Mouse (Mus musculus): ENCODE data around the gene Tex16. TPM values are rescaled to one million over a fixed set of nuclear protein-coding genes. Genes with fewer than 3 reads are reported as not detected.

Tex16 gene
- polyA plus RNA-seq (2011; ENCODE audit: insufficient read length, low read depth, missing spikeins): not detected in 2 replicates

DNA sequence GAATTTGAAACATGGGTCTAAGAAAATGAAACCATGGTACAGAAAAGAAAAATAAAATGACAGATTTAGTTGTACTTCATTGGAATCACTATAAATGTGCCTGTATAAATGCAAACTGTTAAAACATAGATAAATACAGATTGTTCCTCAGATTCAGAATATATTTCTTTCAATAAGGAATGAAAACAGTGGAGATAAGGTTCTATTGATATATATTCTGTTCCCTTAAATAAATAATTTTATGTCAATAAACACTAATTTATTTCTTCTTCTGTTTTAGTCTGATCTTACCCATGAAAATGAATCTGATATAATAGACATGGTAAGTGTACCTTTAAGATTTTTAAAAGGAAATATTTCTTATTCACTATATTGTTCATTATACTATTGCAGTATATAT, at the start of gene Tex16:
Tex16 (plus strand) TSS at position 301 of the 400 bp plus-strand sequence.
- Histone ChIP-seq H3K4me3 (ENCODE audit: insufficient read depth, low read length) (no peak within 1 kb of the TSS), H3K27ac (ENCODE audit: insufficient read depth, low read length) (no peak within 1 kb of the TSS), H3K4me1 (ENCODE audit: control insufficient read depth, insufficient read depth, low read length) (no peaks in the 10 kb centered on the region)
- TF ChIP-seq POLR2A (IDR thresholded peaks at IDR 0.05; ENCODE audit: low read depth, low read length) (no peak), CTCF (IDR thresholded peaks at IDR 0.05; ENCODE audit: borderline replicate concordance, insufficient read depth, low read length) (no peak)

- Histone ChIP-seq H3K4me3 (ENCODE audit: insufficient read depth, low read length) (no peak overlapping the region), H3K4me1 (ENCODE audit: control insufficient read depth, insufficient read depth, low read length) (no peaks in the 10 kb centered on the region)
- TF ChIP-seq CTCF (IDR thresholded peaks at IDR 0.05; ENCODE audit: borderline replicate concordance, insufficient read depth, low read length) (no peak), POLR2A (IDR thresholded peaks at IDR 0.05; ENCODE audit: low read depth, low read length) (no peak)
Measured at GRCm38 (mm10) chrX:111999661-112000060, 11.1 kb upstream of the Tex16 start.

More at GRCm38 (mm10) chrX:111999661-112000060, 11.1 kb upstream of the Tex16 start:
- no peak overlapping the region for H3K27ac ChIP-seq (ENCODE audit: insufficient read depth, low read length)

Other genes with a start within 250 kb of the Tex16 start
- not detected in 2 replicates for gene Gm45194, start 119.6 kb upstream of the Tex16 start, polyA plus RNA-seq (2011; ENCODE audit: insufficient read length, low read depth, missing spikeins)
- not detected in 2 replicates for gene 4933403O08Rik, start 228.0 kb downstream of the Tex16 start, polyA plus RNA-seq (2011; ENCODE audit: insufficient read length, low read depth, missing spikeins)